ENCODE assay signal across 38 mouse cellular contexts in genomic region chr8:69877396-69877795, GRCm38 (mm10). TPM values are rescaled to one million over a fixed set of nuclear protein-coding genes. Genes with fewer than 3 reads are reported as not detected.
"Had no signal": no experiment of that assay in that cellular context is flagged by ENCODE, and none has a peak within 500 bp of the region (broad histone marks: within the 10 kb centered on the region; RNA-seq: fewer than 3 reads in every experiment).

No protein-coding gene starts in this region.

- H3K9ac ChIP-seq: limb, embryonic 12.5 days; limb, embryonic 13.5 days; limb, embryonic 15.5 days; liver, embryonic 12.5 days; liver, embryonic 13.5 days; liver, embryonic 14.5 days; liver, embryonic 15.5 days; liver, postnatal 0 days; lung, embryonic 14.5 days; lung, embryonic 15.5 days; midbrain, embryonic 12.5 days; midbrain, embryonic 13.5 days; midbrain, embryonic 15.5 days had no signal

- H3K9me3 ChIP-seq: limb, embryonic 10.5 days; limb, embryonic 12.5 days; limb, embryonic 13.5 days; limb, embryonic 15.5 days; liver, embryonic 13.5 days; liver, embryonic 15.5 days; lung, embryonic 15.5 days; midbrain, embryonic 10.5 days; midbrain, embryonic 12.5 days; midbrain, embryonic 13.5 days; midbrain, embryonic 15.5 days; neural tube, embryonic 12.5 days had no signal

- ATAC-seq: liver, embryonic 12.5 days; liver, postnatal 0 days; lung, postnatal 0 days; midbrain, embryonic 13.5 days; midbrain, embryonic 15.5 days; midbrain, embryonic 16.5 days had no signal

- H3K4me2 ChIP-seq: limb, embryonic 12.5 days; limb, embryonic 13.5 days; limb, embryonic 15.5 days; liver, embryonic 11.5 days; liver, embryonic 12.5 days; liver, embryonic 13.5 days; liver, embryonic 15.5 days; lung, embryonic 14.5 days; lung, embryonic 15.5 days; midbrain, embryonic 11.5 days; midbrain, embryonic 12.5 days; midbrain, embryonic 13.5 days; midbrain, embryonic 15.5 days; neural tube, embryonic 12.5 days had no signal

- DNase-seq: left cerebral cortex, postnatal 4 days; liver; liver, embryonic 13.5 days; liver, postnatal 0 days; lung, adult 18-20 months; lung, adult 2 months; lung, embryonic 14.5 days; lung, postnatal 10 days; lung, postnatal 14 days; lung, postnatal 36 days; lung, postnatal 4 days; midbrain, embryonic 14.5 days had no signal

- H3K4me3 ChIP-seq: limb, embryonic 10.5 days; limb, embryonic 12.5 days; limb, embryonic 13.5 days; limb, embryonic 15.5 days; liver, embryonic 12.5 days; liver, embryonic 13.5 days; liver, embryonic 15.5 days; lung, embryonic 15.5 days; megakaryocyte, embryonic 14.5 days; midbrain, embryonic 10.5 days; midbrain, embryonic 12.5 days; midbrain, embryonic 13.5 days; midbrain, embryonic 15.5 days; neural tube, embryonic 12.5 days had no signal

- H3K27ac ChIP-seq: limb, embryonic 10.5 days; limb, embryonic 12.5 days; limb, embryonic 13.5 days; limb, embryonic 15.5 days; liver, embryonic 12.5 days; liver, embryonic 13.5 days; liver, embryonic 14.5 days; liver, embryonic 15.5 days; lung, embryonic 15.5 days; macrophage; midbrain, embryonic 10.5 days; midbrain, embryonic 12.5 days; midbrain, embryonic 13.5 days; midbrain, embryonic 15.5 days; neural tube, embryonic 12.5 days had no signal

- H3K36me3 ChIP-seq: limb, embryonic 10.5 days; limb, embryonic 12.5 days; limb, embryonic 13.5 days; limb, embryonic 15.5 days; liver, embryonic 12.5 days; liver, embryonic 13.5 days; liver, embryonic 15.5 days; lung, embryonic 15.5 days; midbrain, embryonic 15.5 days had no signal

RNA-seq across cellular contexts. Expression of gene Cilp2, which starts 10.1 kb away (rescaled TPM):
- total RNA-seq: liver, adult 2 months; megakaryocyte progenitor cell, adult 5-6 weeks; megakaryocyte, adult 5-6 weeks; megakaryocyte-erythroid progenitor cell, adult 5-6 weeks; monocyte, adult 5-6 weeks had no signal
- polyA plus RNA-seq: liver, embryonic 16.5 days; macrophage had no signal

RNA-seq across cellular contexts. Expression of gene Tssk6, which starts 24.6 kb away (rescaled TPM):
- total RNA-seq: left cerebral cortex, postnatal 4 days; liver, adult 2 months; megakaryocyte-erythroid progenitor cell, adult 5-6 weeks; midbrain, postnatal 0 days had no signal

RNA-seq across cellular contexts. Expression of gene Yjefn3, which starts 25.1 kb away (rescaled TPM):
- total RNA-seq: megakaryocyte progenitor cell, adult 5-6 weeks; megakaryocyte, adult 5-6 weeks; megakaryocyte-erythroid progenitor cell, adult 5-6 weeks; monocyte, adult 5-6 weeks had no signal
- polyA plus RNA-seq: macrophage had no signal
